Mouse (Mus musculus) erythroblast, adult 5-6 weeks (primary cell): ENCODE measurements around the gene Nfix. TPM values are rescaled to one million over a fixed set of nuclear protein-coding genes. Genes with fewer than 3 reads are reported as not detected.
"Not testable (repeated sequence)": the region's sequence is repeated elsewhere in the genome, so short reads cannot be mapped to it uniquely, and the experiment has no call there.

Experiments
- ATAC-seq: replicated peaks from 2 replicates; pipeline ENCODE4 v1.8.0; 2016; ENCODE audit warnings: moderate number of reproducible peaks, mild to moderate bottlenecking, moderate TSS enrichment, inconsistent platforms; ENCODE audit not compliant: poor library complexity, low FRiP score, severe bottlenecking
- total RNA-seq, 2 experiments: library from RNA; stranded (forward) in 1 of 2; stranded (reverse) in 1 of 2; fragments of 150-400 nt in 1 of 2; fragments of 200-764, 138-1000 nt in 1 of 2; gene quantifications; 2 replicates each; pipeline versions ENCODE4 v1.2.3 to v1.2.4; 2015 to 2017; ENCODE audit warnings: low replicate concordance in 2 of 2

Gene Nfix
- total RNA-seq, 2 experiments from 2014 or later, result 14.1 to 19.0 TPM

- no peak for ATAC-seq
Observed at GRCm38 (mm10) chr8:84834002-84834865, 34.1 kb upstream of the Nfix start.

- ATAC-seq, result peak; percentile 15; the same call in 1 of the 2 replicates
Observed at GRCm38 (mm10) chr8:84832759-84833742, 32.9 kb upstream of the Nfix start.

GRCm38 (mm10) chr8:84832034-84832717 lies 32.0 kb upstream of the Nfix start:
- ATAC-seq, result peak; percentile 72

- peak; percentile 71 for ATAC-seq
Observed at GRCm38 (mm10) chr8:84831490-84831889, 31.3 kb upstream of the Nfix start, which contains the start of gene Gadd45gip1. Gene Gadd45gip1, plus strand, starts transcription at chr8:84831522.

GRCm38 (mm10) chr8:84826518-84826917 lies 26.4 kb upstream of the Nfix start:
- not testable (repeated sequence) for ATAC-seq

GRCm38 (mm10) chr8:84825636-84826035 lies 25.5 kb upstream of the Nfix start:
- no peak for ATAC-seq

- ATAC-seq, result peak; percentile 96
Observed at GRCm38 (mm10) chr8:84823653-84824052, 23.5 kb upstream of the Nfix start.

GRCm38 (mm10) chr8:84822723-84823122 lies 22.6 kb upstream of the Nfix start, which contains the start of gene Dand5:
Gene Dand5, minus strand, starts transcription at chr8:84822823.
- ATAC-seq, result no peak

- ATAC-seq, result no peak
Observed at GRCm38 (mm10) chr8:84816117-84816516, 16.0 kb upstream of the Nfix start.

GRCm38 (mm10) chr8:84815547-84815946 lies 15.4 kb upstream of the Nfix start:
- ATAC-seq, result peak; percentile 87

GRCm38 (mm10) chr8:84814555-84815441 lies 14.7 kb upstream of the Nfix start:
- ATAC-seq, result peak; percentile 7

GRCm38 (mm10) chr8:84814240-84814554 lies 14.1 kb upstream of the Nfix start:
- ATAC-seq, result no peak

- no peak for ATAC-seq
Observed at GRCm38 (mm10) chr8:84813830-84814229, 13.7 kb upstream of the Nfix start.

GRCm38 (mm10) chr8:84813059-84813458 lies 12.9 kb upstream of the Nfix start:
- peak; percentile 67 for ATAC-seq

GRCm38 (mm10) chr8:84811303-84811702 lies 11.2 kb upstream of the Nfix start:
- no peak for ATAC-seq

GRCm38 (mm10) chr8:84810896-84811295 lies 10.8 kb upstream of the Nfix start:
- ATAC-seq, result peak; percentile 62

- no peak for ATAC-seq
Observed at GRCm38 (mm10) chr8:84809941-84810280, 9.8 kb upstream of the Nfix start.

GRCm38 (mm10) chr8:84809109-84809940 lies 9.2 kb upstream of the Nfix start:
- no peak for ATAC-seq
